In genomic region chr2:172933631-172934419, GRCm38 (mm10) we compare ENCODE assay signal across 9 mouse cellular contexts. TPM values are rescaled to one million over a fixed set of nuclear protein-coding genes. Genes with fewer than 3 reads are reported as not detected.
DNase-seq lines count a peak whose midpoint lies in the region; ATAC-seq lines count a peak whose summit lies in the region.
"Had no signal": no experiment of that assay in that cellular context is flagged by ENCODE, and none has a peak within 500 bp of the region (broad histone marks: within the 10 kb centered on the region; RNA-seq: fewer than 3 reads in every experiment).

No protein-coding gene starts in this region.

- H3K4me1 ChIP-seq in embryonic facial prominence, embryonic 15.5 days: peaks cover 90% of the 10 kb centered on the region
- H3K4me1 ChIP-seq in hindbrain, embryonic 15.5 days (replicated peaks): peaks cover 42% of the 10 kb centered on the region
- peaks cover 23% of the 10 kb centered on the region for H3K4me1 ChIP-seq in liver, embryonic 15.5 days (replicated peaks)
- H3K4me1 ChIP-seq in neural tube, embryonic 12.5 days: peaks cover 68% of the 10 kb centered on the region

- intact Hi-C loops in heart, postnatal 25 days (cut with DNase I): no loop called here

- DNase-seq in heart, adult 18-20 months: peak; percentile 24 to 45
- DNase-seq in heart, postnatal 25 days (ENCODE audit: low spot score): no peak
- no peak for DNase-seq in ovary, postnatal 36 days (ENCODE audit: low spot score)
- no peak for DNase-seq in cerebellum, adult 9-10 months

- peak overlapping the region; percentile 89 for H3K27ac ChIP-seq in embryonic facial prominence, embryonic 15.5 days (replicated peaks)
- peak overlapping the region; percentile 71 for H3K27ac ChIP-seq in hindbrain, embryonic 15.5 days (replicated peaks)
- H3K27ac ChIP-seq in liver, embryonic 15.5 days (replicated peaks): no peak overlapping the region
- H3K27ac ChIP-seq in neural tube, embryonic 12.5 days: no peak overlapping the region
- H3K27ac ChIP-seq: macrophage had no signal

- H3K36me3 ChIP-seq in embryonic facial prominence, embryonic 15.5 days: no peaks in the 10 kb centered on the region
- no peaks in the 10 kb centered on the region for H3K36me3 ChIP-seq in hindbrain, embryonic 15.5 days
- no peaks in the 10 kb centered on the region for H3K36me3 ChIP-seq in liver, embryonic 15.5 days (replicated peaks)
- no peaks in the 10 kb centered on the region for H3K36me3 ChIP-seq in neural tube, embryonic 12.5 days

- no peak overlapping the region for H3K9ac ChIP-seq in embryonic facial prominence, embryonic 15.5 days
- H3K9ac ChIP-seq in hindbrain, embryonic 15.5 days: no peak overlapping the region
- H3K9ac ChIP-seq in liver, embryonic 15.5 days: no peak overlapping the region
- H3K9ac ChIP-seq in neural tube, embryonic 12.5 days: no peak overlapping the region

- H3K9me3 ChIP-seq in embryonic facial prominence, embryonic 15.5 days (replicated peaks): no peaks in the 10 kb centered on the region
- no peaks in the 10 kb centered on the region for H3K9me3 ChIP-seq in hindbrain, embryonic 15.5 days
- H3K9me3 ChIP-seq in liver, embryonic 15.5 days (replicated peaks): no peaks in the 10 kb centered on the region
- H3K9me3 ChIP-seq in neural tube, embryonic 12.5 days: no peaks in the 10 kb centered on the region

- peak overlapping the region; percentile 25 for H3K4me3 ChIP-seq in embryonic facial prominence, embryonic 15.5 days (replicated peaks)
- H3K4me3 ChIP-seq in hindbrain, embryonic 15.5 days: peak overlapping the region; percentile 14
- no peak overlapping the region for H3K4me3 ChIP-seq in liver, embryonic 15.5 days (replicated peaks)
- no peak overlapping the region; the same call in 1 of the 2 replicates for H3K4me3 ChIP-seq in neural tube, embryonic 12.5 days

- 1% methylated on average over 34 of the region's 34 CpGs for WGBS in embryonic facial prominence, embryonic 15.5 days
- 1% methylated on average over 34 of the region's 34 CpGs for WGBS in hindbrain, embryonic 15.5 days
- 6% methylated on average over 34 of the region's 34 CpGs for WGBS in liver, embryonic 15.5 days (ENCODE audit: insufficient replicate concordance)
- 1% methylated on average over 34 of the region's 34 CpGs for WGBS in neural tube, embryonic 12.5 days

- peak; percentile 83 for ATAC-seq in embryonic facial prominence, embryonic 15.5 days (ENCODE audit: insufficient number of reproducible peaks, low FRiP score, low TSS enrichment, low read depth)
- ATAC-seq in hindbrain, embryonic 15.5 days (ENCODE audit: low FRiP score, low read depth): peak; percentile 43
- no peak for ATAC-seq in liver, embryonic 15.5 days (ENCODE audit: insufficient read depth)
- ATAC-seq in neural tube, embryonic 12.5 days (ENCODE audit: low FRiP score, low read depth): peak; percentile 37

- no peaks in the 10 kb centered on the region for H3K27me3 ChIP-seq in embryonic facial prominence, embryonic 15.5 days
- H3K27me3 ChIP-seq in hindbrain, embryonic 15.5 days: peaks cover 41% of the 10 kb centered on the region
- H3K27me3 ChIP-seq in liver, embryonic 15.5 days: peaks cover 78% of the 10 kb centered on the region
- peaks cover 34% of the 10 kb centered on the region for H3K27me3 ChIP-seq in neural tube, embryonic 12.5 days (replicated peaks)

- peak overlapping the region; percentile 47 for H3K4me2 ChIP-seq in embryonic facial prominence, embryonic 15.5 days (replicated peaks)
- H3K4me2 ChIP-seq in hindbrain, embryonic 15.5 days: peak overlapping the region; percentile 46
- H3K4me2 ChIP-seq in liver, embryonic 15.5 days: peak overlapping the region; percentile 20; the same call in 1 of the 2 replicates
- H3K4me2 ChIP-seq in neural tube, embryonic 12.5 days (replicated peaks): peak overlapping the region; percentile 54

RNA-seq across cellular contexts. Expression of gene Bmp7, which starts 6.3 kb away (rescaled TPM):
- total RNA-seq in heart, adult 18-20 months (2021): 1 to 10 TPM; 1.1 to 1.3 TPM
- total RNA-seq in heart, postnatal 25 days (2021): 1 to 10 TPM in 1 of 2 experiments, under 1 TPM in 1; 0.83 to 1.6 TPM
- 37.1 and 45.6 TPM in 2 replicates for polyA plus RNA-seq in embryonic facial prominence, embryonic 15.5 days (2015; fragmentation: Nextera tagmentation; extraction: Ambion mirVana)
- polyA plus RNA-seq in hindbrain, embryonic 15.5 days (2015; fragmentation: Nextera tagmentation; extraction: Ambion mirVana): 16.6 and 17.7 TPM in 2 replicates
- polyA plus RNA-seq in liver, embryonic 15.5 days (2015; fragmentation: Nextera tagmentation; extraction: Ambion mirVana): 1.6 and 2.2 TPM in 2 replicates
- 14.8 and 16.3 TPM in 2 replicates for polyA plus RNA-seq in neural tube, embryonic 12.5 days (2016; fragmentation: Nextera tagmentation; extraction: Ambion mirVana)

RNA-seq across cellular contexts. Expression of gene Spo11, which starts 43.7 kb away (rescaled TPM):
- total RNA-seq in heart, adult 18-20 months (2021): not detected
- not detected for total RNA-seq in heart, postnatal 25 days (2021)
- polyA plus RNA-seq in embryonic facial prominence, embryonic 15.5 days (2015; fragmentation: Nextera tagmentation; extraction: Ambion mirVana): 4.3 and 6.5 TPM in 2 replicates
- polyA plus RNA-seq in hindbrain, embryonic 15.5 days (2015; fragmentation: Nextera tagmentation; extraction: Ambion mirVana): 0.96 and 1.4 TPM in 2 replicates
- 0.03 TPM in 1 of 2 replicates, not detected in the other for polyA plus RNA-seq in liver, embryonic 15.5 days (2015; fragmentation: Nextera tagmentation; extraction: Ambion mirVana)
- 0.22 and 0.27 TPM in 2 replicates for polyA plus RNA-seq in neural tube, embryonic 12.5 days (2016; fragmentation: Nextera tagmentation; extraction: Ambion mirVana)
- polyA plus RNA-seq: macrophage had no signal

Comparison
In these comparisons a context has a peak if more than half of its experiments do, and no peak if none do; other contexts are left out.
1. DNase-seq: peak in heart, adult 18-20 months (2 of 2); none in heart, postnatal 25 days (single experiment), ovary, postnatal 36 days (single experiment) and cerebellum, adult 9-10 months (single experiment).
2. H3K27ac ChIP-seq: peak in embryonic facial prominence, embryonic 15.5 days (single experiment) and hindbrain, embryonic 15.5 days (single experiment); none in liver, embryonic 15.5 days (single experiment) and neural tube, embryonic 12.5 days (single experiment).
3. H3K4me3 ChIP-seq: peak in embryonic facial prominence, embryonic 15.5 days (single experiment) and hindbrain, embryonic 15.5 days (single experiment); none in liver, embryonic 15.5 days (single experiment) and neural tube, embryonic 12.5 days (single experiment).
4. Peak in every context shown above with its lines, with median percentiles within 50 percentile points of each other: H3K4me2 ChIP-seq.